Mouse (Mus musculus) WW6 (cell line): ENCODE measurements at regions not wholly inside any gene's neighbourhood (a gene's known extent, or its start where the extent isn't known, plus 50 kb on each side); places are given as distances from the start of the nearest gene placed in this dataset.

ENCODE experiments used
- DNase-seq: peaks from one replicate; pipeline ENCODE4 v3.0.0-alpha.2; 2013; ENCODE audit warnings: low read depth, low spot score

- DNase-seq = no peak
Measured at GRCm38 (mm10) chr13:97423911-97424310, 183.0 kb downstream of the Enc1 start.

GRCm38 (mm10) chr13:97423298-97423817 lies 182.5 kb downstream of the Enc1 start:
- no peak for DNase-seq

- no peak for DNase-seq
Measured at GRCm38 (mm10) chr13:97422897-97423296, 182.0 kb downstream of the Enc1 start.

- no peak for DNase-seq
Measured at GRCm38 (mm10) chr13:97421831-97422230, 180.9 kb downstream of the Enc1 start.

GRCm38 (mm10) chr13:97420773-97421172 lies 179.9 kb downstream of the Enc1 start:
- no peak for DNase-seq

- DNase-seq = no peak
Measured at GRCm38 (mm10) chr13:97419100-97419499, 178.2 kb downstream of the Enc1 start.

- DNase-seq = no peak
Measured at GRCm38 (mm10) chr13:97418681-97419080, 177.8 kb downstream of the Enc1 start.

GRCm38 (mm10) chr13:97418081-97418480 lies 177.2 kb downstream of the Enc1 start:
- no peak for DNase-seq

GRCm38 (mm10) chr13:97415927-97416709 lies 175.2 kb downstream of the Enc1 start:
- DNase-seq = no peak

GRCm38 (mm10) chr13:97415381-97415780 lies 174.5 kb downstream of the Enc1 start:
- no peak for DNase-seq

- DNase-seq = no peak
Measured at GRCm38 (mm10) chr13:97412151-97412550, 171.2 kb downstream of the Enc1 start.

- DNase-seq = no peak
Measured at GRCm38 (mm10) chr13:97410550-97411201, 169.8 kb downstream of the Enc1 start.

- DNase-seq = no peak
Measured at GRCm38 (mm10) chr13:97409891-97410525, 169.1 kb downstream of the Enc1 start.

GRCm38 (mm10) chr13:97409291-97409780 lies 168.4 kb downstream of the Enc1 start:
- DNase-seq = no peak

- DNase-seq = no peak
Measured at GRCm38 (mm10) chr13:97408414-97409290, 167.7 kb downstream of the Enc1 start.

GRCm38 (mm10) chr13:97407773-97408172 lies 166.9 kb downstream of the Enc1 start:
- DNase-seq = no peak

- no peak for DNase-seq
Measured at GRCm38 (mm10) chr13:97406678-97407077, 165.8 kb downstream of the Enc1 start.

GRCm38 (mm10) chr13:97402164-97402761 lies 161.4 kb downstream of the Enc1 start:
- no peak for DNase-seq

- DNase-seq = no peak
Measured at GRCm38 (mm10) chr13:97401620-97402019, 160.7 kb downstream of the Enc1 start.

- no peak for DNase-seq
Measured at GRCm38 (mm10) chr13:97398041-97398440, 157.1 kb downstream of the Enc1 start.
